Mouse (Mus musculus) A20 (cell line): ENCODE results near the gene Xndc1.
A peak's percentile ranks its signal among the peaks of the same experiment; 100 is the strongest.

ENCODE experiments used
- DNase-seq: peaks from one replicate; pipeline ENCODE4 v3.0.0-alpha.2; 2011; ENCODE audit warnings: low read depth, low spot score

Gene Xndc1

GRCm38 (mm10) chr7:102081784-102082183 lies 16.5 kb downstream of the Xndc1 start:
- no peak for DNase-seq

- no peak for DNase-seq
Observed at GRCm38 (mm10) chr7:102082816-102083215, 17.5 kb downstream of the Xndc1 start, which contains the start of gene Trpc2. TSS of gene Trpc2 (plus strand) at chr7:102083116.

- DNase-seq: no peak
Observed at GRCm38 (mm10) chr7:102084041-102084696, 18.9 kb downstream of the Xndc1 start.

- no peak for DNase-seq
Observed at GRCm38 (mm10) chr7:102087336-102087735, 22.0 kb downstream of the Xndc1 start.

- peak; percentile 57 for DNase-seq
Observed at GRCm38 (mm10) chr7:102099760-102100661, 34.7 kb downstream of the Xndc1 start.

GRCm38 (mm10) chr7:102100868-102101267 lies 35.6 kb downstream of the Xndc1 start:
- DNase-seq: no peak

GRCm38 (mm10) chr7:102101487-102101886 lies 36.2 kb downstream of the Xndc1 start, which contains the start of gene Art1:
TSS of gene Art1 (plus strand) at chr7:102101743.
- no peak for DNase-seq

DNA sequence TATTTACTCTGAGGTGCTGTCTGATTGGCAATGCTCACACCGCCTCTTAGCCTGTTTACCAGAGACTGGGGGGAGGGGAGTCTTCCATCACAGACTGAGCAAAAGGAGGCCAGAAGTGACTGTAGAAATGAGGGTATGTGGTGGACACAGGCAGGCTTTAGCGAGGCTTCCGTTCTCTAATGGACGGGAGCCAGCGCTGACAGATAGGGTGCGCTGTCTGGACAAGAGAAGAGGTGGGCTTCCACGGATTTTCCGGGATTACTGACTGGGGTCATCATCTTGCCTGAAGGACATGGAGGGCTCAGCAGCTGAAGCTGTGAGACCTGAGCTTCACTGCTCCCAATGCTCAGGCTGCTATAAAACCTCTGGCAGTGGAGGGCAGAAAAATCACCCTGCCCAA lies 36.9 kb downstream of the Xndc1 start:
- no peak for DNase-seq

DNA sequence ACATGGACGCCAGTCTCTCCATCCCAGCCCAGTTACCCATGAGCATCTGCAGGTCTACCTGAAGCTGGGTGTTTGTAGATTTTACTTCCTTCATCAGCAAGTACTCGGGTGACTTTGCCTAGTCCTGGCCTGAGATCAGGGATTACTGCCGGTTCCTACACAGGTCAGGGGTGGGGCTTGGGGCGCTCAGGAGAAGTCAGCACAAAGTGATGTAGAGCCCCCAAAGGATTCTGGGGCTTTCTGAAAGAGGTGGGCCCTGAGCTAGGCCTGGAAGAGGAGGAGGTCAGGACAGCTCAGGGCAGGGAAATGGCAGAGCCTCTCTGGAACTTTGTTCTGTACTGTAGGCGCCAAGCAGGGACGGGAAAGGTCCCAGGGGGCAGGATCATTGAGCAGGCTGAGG lies 37.4 kb downstream of the Xndc1 start:
- no peak for DNase-seq

- no peak for DNase-seq
Observed at GRCm38 (mm10) chr7:102103555-102103954, 38.2 kb downstream of the Xndc1 start.

DNA sequence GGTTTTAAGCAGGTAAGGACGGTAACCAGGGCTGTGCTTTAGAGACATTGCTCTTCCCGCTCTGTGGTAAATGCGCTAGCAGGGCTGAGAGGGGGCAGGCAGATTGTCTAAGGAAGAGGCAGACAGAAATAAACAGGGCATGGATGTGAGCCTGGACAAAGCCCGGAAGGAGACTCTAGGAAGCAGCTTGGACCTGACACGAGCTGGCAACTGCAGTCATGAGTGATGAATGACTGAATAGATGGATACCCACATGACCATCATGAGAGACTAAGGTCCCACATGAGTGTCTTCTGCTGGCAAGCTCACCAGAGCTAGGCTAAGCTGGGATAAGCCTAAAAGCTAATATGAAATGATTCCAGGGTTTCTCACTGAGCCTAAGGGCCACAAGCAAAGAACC lies 38.8 kb downstream of the Xndc1 start:
- DNase-seq: no peak

DNA sequence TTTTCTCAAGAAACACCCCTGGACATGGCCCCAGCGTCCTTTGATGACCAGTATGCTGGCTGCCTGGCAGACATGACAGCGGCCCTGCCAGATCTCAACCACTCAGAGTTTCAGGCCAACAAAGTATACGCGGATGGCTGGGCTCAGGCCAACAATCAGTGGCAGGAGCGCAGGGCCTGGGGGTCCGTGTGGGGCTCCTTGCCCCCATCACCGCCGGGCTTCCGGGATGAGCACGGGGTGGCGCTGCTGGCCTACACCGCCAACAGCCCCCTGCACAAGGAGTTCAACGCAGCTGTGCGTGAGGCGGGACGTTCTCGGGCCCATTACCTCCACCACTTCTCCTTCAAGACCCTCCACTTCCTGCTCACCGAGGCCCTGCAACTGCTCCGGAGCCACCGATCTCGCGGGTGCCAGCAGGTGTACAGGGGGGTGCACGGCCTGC lies 41.4 kb downstream of the Xndc1 start:
- no peak for DNase-seq

DNA sequence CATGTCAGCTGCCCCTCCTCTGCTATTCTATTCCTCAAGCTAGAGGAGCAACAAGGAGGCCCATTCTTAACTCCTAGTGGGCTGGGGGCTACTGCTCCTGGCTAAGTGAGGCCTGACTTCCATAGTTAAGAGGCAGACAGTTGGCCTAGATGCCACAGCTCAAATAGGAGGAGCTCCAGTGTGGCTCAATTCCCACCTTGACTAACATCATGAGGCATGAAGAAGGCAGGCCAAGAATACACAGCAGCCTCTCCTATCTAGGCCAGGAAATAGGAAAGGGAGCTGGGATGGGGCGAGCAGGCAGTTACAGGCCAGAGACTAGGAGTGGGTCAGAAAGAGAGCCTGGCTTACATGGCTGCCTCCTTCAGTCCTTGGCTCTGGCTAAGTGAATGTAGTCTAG lies 42.9 kb downstream of the Xndc1 start:
- no peak for DNase-seq

DNA sequence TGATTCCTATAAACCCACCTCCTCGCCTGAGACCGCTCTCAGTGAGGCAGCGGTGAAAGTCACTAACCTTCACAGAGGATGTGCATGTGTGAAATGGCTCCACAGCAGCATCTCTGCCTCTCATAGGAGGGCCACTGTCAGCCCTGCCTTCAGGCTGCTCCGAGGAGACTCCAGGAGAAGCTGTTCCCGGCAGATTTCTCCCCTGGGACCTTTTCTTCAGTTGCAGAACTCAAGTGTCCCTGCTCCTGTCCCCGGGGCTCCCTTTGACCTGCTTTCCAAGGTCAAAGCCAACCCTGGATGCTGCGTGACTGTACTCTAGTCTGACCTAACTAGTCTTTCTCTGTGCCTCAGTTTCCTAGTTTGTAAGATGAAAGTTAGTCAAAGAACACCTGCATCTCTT lies 43.9 kb downstream of the Xndc1 start, which contains the start of gene Art5:
Gene Art5, minus strand, starts transcription at position 319 of the 400 bp plus-strand sequence.
- no peak for DNase-seq

DNA sequence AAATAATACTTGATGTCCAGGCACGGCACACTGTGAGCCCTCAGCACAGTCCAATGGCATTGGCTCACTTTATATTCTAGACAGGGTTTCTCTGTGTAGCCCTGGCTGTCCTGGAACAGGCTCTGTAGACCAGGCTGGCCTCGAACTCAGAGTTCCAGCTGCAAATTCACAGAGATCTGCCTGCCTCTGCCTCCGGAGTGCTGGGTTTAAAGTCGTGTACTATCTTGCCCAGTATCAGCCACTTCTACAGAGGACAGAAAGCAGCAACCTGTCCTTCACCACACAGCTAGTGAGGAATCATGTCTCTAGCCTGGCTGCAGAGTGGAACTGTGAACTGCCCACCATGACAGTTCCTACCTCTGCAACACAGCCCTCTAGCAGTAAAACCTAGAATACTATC lies 44.4 kb downstream of the Xndc1 start:
- no peak for DNase-seq

DNA sequence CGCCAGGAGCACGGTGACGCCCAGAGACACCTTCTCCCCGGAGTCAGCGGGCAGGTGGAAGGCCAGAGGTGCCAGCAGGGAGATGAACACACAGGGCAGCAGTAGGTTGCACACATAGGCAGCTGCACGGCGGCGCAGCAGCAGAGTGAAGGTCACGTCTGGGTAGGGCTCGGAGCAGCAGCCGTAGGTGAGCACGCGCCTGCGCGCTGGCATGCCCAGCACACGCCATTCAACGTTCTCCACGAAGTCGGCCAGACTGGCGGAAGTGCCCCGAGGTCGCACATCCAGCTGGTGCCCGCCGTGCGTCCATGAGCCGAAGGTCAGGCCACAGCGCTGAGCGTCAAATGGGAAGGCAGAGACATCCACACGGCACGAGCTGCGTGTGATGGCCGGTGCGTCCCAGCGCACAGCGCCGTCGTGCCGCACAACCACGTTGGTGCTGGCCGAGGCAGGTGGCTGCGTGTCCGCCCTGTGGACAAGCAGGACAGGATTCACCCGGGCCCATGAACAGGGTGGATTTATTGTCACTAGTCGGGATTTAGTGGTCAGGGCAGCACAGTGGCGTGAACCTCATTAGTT lies 47.9 kb downstream of the Xndc1 start:
- DNase-seq: no peak

- DNase-seq: no peak
Observed at GRCm38 (mm10) chr7:102116579-102117331, 51.4 kb downstream of the Xndc1 start, which contains the start of gene Chrna10. TSS of gene Chrna10 (minus strand) at chr7:102116828.

DNA sequence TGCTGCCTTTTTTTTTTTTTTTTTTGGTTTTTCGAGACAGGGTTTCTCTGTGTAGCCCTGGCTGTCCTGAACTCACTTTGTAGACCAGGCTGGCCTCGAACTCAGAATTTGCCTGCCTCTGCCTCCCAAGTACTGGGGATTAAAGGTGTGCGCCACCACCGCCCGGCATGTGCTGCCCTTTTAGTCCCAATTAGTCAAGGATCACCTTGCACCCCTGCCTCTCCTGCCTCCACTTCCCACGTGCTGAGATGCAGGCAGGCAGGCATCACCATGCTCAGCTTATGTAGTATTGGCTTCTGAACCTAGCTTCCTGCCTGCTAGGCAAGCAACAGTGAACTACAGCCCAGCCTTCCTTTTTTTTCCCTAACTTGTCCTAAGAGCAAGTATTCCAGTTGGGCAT lies 52.1 kb downstream of the Xndc1 start:
- DNase-seq: no peak

DNA sequence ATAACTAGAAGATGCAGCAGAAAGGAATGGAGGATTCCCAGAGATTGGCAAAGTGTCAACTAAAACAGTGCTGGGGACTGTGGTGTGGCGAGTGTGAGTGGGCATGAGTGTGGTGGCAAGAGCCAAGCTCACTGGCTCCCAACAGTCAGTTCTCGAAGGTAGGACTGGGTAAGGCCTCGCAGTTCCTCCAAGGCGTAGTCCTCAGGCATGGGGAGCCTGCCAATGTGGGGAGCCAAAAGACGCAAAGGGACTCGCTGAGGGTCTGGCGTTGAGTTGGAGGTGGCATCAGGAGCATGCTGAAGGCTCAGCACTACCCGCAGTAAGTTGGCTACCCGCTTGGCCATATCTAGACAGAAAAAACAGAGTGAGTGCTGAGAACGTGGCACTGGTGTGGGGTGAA lies 55.0 kb downstream of the Xndc1 start:
- no peak for DNase-seq

- DNase-seq: no peak
Observed at GRCm38 (mm10) chr7:102132395-102132794, 67.1 kb downstream of the Xndc1 start.
